Mouse (Mus musculus) MEL (cell line): ENCODE results near the gene Dhx35. TPM values are rescaled to one million over a fixed set of nuclear protein-coding genes. Genes with fewer than 3 reads are reported as not detected.

ENCODE experiments used
- DNase-seq: peaks from one replicate; pipeline ENCODE4 v3.0.0; 2011; ENCODE audit warnings: low read depth, low spot score
- H3K27ac ChIP-seq: 2 replicates; pipeline ENCODE4 v1.5.1; 2012; ENCODE audit warnings: low read depth, mild to moderate bottlenecking, control low read depth, low read length, moderate library complexity; ENCODE audit not compliant: control insufficient read depth
- H3K27me3 ChIP-seq, 2 experiments: fragments of 150-350 bp in 1 of 2; sonication (generic) in 1 of 2; 2 replicates each; pipeline ENCODE4 v1.6.1; 2012; ENCODE audit warnings: low read length in 2 of 2, mild to moderate bottlenecking in 2 of 2, improper control_type of control experiment in 1 of 2, moderate library complexity in 1 of 2; ENCODE audit not compliant: insufficient read depth in 2 of 2, control insufficient read depth in 1 of 2
- H3K36me3 ChIP-seq, 2 experiments: 2 replicates each; pipeline ENCODE4 v1.6.1; 2012 to 2014; ENCODE audit warnings: low read length in 2 of 2, improper control_type of control experiment in 1 of 2, inconsistent platforms in 1 of 2, mild to moderate bottlenecking in 1 of 2; ENCODE audit not compliant: insufficient read depth in 2 of 2, control insufficient read depth in 1 of 2
- H3K4me1 ChIP-seq, 2 experiments: fragments of 150-350 bp in 1 of 2; sonication (generic) in 1 of 2; 2 replicates each; pipeline ENCODE4 v1.6.1; 2012; ENCODE audit warnings: low read length in 2 of 2, improper control_type of control experiment in 1 of 2, mild to moderate bottlenecking in 1 of 2; ENCODE audit not compliant: insufficient read depth in 2 of 2, control insufficient read depth in 1 of 2
- H3K4me3 ChIP-seq, 2 experiments: fragments of 150-350 bp in 1 of 2; sonication (generic) in 1 of 2; 2 replicates each; pipeline ENCODE4 v1.5.1; 2012; ENCODE audit warnings: low read depth in 2 of 2, low read length in 2 of 2, mild to moderate bottlenecking in 2 of 2, moderate library complexity in 2 of 2, control low read depth in 1 of 2, improper control_type of control experiment in 1 of 2; ENCODE audit not compliant: control insufficient read depth in 1 of 2, insufficient read depth in 1 of 2
- H3K79me2 ChIP-seq: 2 replicates; pipeline ENCODE4 v1.6.1; 2012; ENCODE audit warnings: mild to moderate bottlenecking, low read length, moderate library complexity; ENCODE audit not compliant: control insufficient read depth, poor library complexity, insufficient read depth
- H3K9ac ChIP-seq: 2 replicates; pipeline ENCODE4 v1.6.1; 2012; ENCODE audit warnings: low read depth, mild to moderate bottlenecking, control low read depth, low read length, moderate library complexity; ENCODE audit not compliant: control insufficient read depth, poor library complexity, severe bottlenecking
- H3K9me3 ChIP-seq: fragments of 150-350 bp; sonication (generic); replicated peaks from 2 replicates; pipeline ENCODE4 v1.6.1; 2012; ENCODE audit warnings: mild to moderate bottlenecking, low read length, improper control_type of control experiment, moderate library complexity; ENCODE audit not compliant: insufficient read depth
- CHD2 ChIP-seq: IDR thresholded peaks from 2 replicates; pipeline ENCODE4 v1.6.1; 2011; ENCODE audit warnings: low read length, improper control_type of control experiment
- E2F4 ChIP-seq: IDR thresholded peaks from 2 replicates; pipeline ENCODE4 v1.6.1; 2011; ENCODE audit warnings: low read depth, low read length, improper control_type of control experiment, borderline replicate concordance
- EP300 ChIP-seq, 2 experiments: IDR thresholded peaks; 2 replicates each; pipeline ENCODE4 v1.6.1; 2011; ENCODE audit warnings: improper control_type of control experiment in 2 of 2, low read length in 2 of 2, low read depth in 1 of 2, mild to moderate bottlenecking in 1 of 2
- ETS1 ChIP-seq: IDR thresholded peaks from 2 replicates; pipeline ENCODE4 v1.6.1; 2012; ENCODE audit warnings: low read depth, mild to moderate bottlenecking, inconsistent platforms, low read length, improper control_type of control experiment, moderate library complexity
- GABPA ChIP-seq: IDR thresholded peaks from 2 replicates; pipeline ENCODE4 v1.6.1; 2012; ENCODE audit warnings: low read depth, mild to moderate bottlenecking, inconsistent platforms, low read length, improper control_type of control experiment, moderate library complexity
- GATA1 ChIP-seq: IDR thresholded peaks from 2 replicates; pipeline ENCODE4 v1.6.1; 2011; ENCODE audit warnings: low read depth, low read length, improper control_type of control experiment
- KAT2A ChIP-seq: conservative IDR thresholded peaks from 2 replicates; pipeline ENCODE4 v1.6.1; 2012; ENCODE audit warnings: low read depth, low read length, improper control_type of control experiment, inconsistent platforms
- MAZ ChIP-seq: IDR thresholded peaks from 2 replicates; pipeline ENCODE4 v1.6.1; 2012; ENCODE audit warnings: low read depth, mild to moderate bottlenecking, inconsistent platforms, low read length, improper control_type of control experiment
- MEF2A ChIP-seq: IDR thresholded peaks from 2 replicates; pipeline ENCODE4 v1.6.1; 2014; ENCODE audit warnings: low read depth, mild to moderate bottlenecking, inconsistent platforms, low read length, improper control_type of control experiment; ENCODE audit not compliant: poor library complexity, insufficient replicate concordance, severe bottlenecking; ENCODE audit errors: extremely low read depth
- MYC ChIP-seq: IDR thresholded peaks from 2 replicates; pipeline ENCODE4 v1.6.1; 2011; ENCODE audit warnings: low read depth, mild to moderate bottlenecking, low read length, improper control_type of control experiment, moderate library complexity
- NRF1 ChIP-seq: IDR thresholded peaks from 2 replicates; pipeline ENCODE4 v1.6.1; 2014; ENCODE audit warnings: low read depth, mild to moderate bottlenecking, inconsistent platforms, low read length, improper control_type of control experiment, moderate library complexity; ENCODE audit not compliant: poor library complexity, insufficient read depth, severe bottlenecking
- POLR2A ChIP-seq, 2 experiments: IDR thresholded peaks; 2 replicates each; pipeline ENCODE4 v1.6.1; 2011 to 2012; ENCODE audit warnings: low read length in 2 of 2, mild to moderate bottlenecking in 2 of 2, control low read depth in 1 of 2, improper control_type of control experiment in 1 of 2, low read depth in 1 of 2, moderate library complexity in 1 of 2; ENCODE audit not compliant: control insufficient read depth in 1 of 2, insufficient read depth in 1 of 2, poor library complexity in 1 of 2
- POLR2AphosphoS5 ChIP-seq: IDR thresholded peaks from 2 replicates; pipeline ENCODE4 v1.6.1; 2012; ENCODE audit warnings: low read depth, borderline replicate concordance, mild to moderate bottlenecking, inconsistent platforms, low read length, moderate library complexity, mixed read lengths
- RCOR1 ChIP-seq: IDR thresholded peaks from 2 replicates; pipeline ENCODE4 v1.6.1; 2012; ENCODE audit warnings: low read depth, mild to moderate bottlenecking, inconsistent platforms, low read length, improper control_type of control experiment
- SIN3A ChIP-seq: IDR thresholded peaks from 2 replicates; pipeline ENCODE4 v1.6.1; 2012; ENCODE audit warnings: low read length, improper control_type of control experiment, inconsistent platforms
- TAL1 ChIP-seq: IDR thresholded peaks from 2 replicates; pipeline ENCODE4 v1.6.1; 2012; ENCODE audit warnings: mild to moderate bottlenecking, inconsistent platforms, low read length, moderate library complexity, mixed read lengths
- TBP ChIP-seq: IDR thresholded peaks from 2 replicates; pipeline ENCODE4 v1.8.0; 2011; ENCODE audit warnings: low read depth, low read length, improper control_type of control experiment
- TCF12 ChIP-seq: IDR thresholded peaks from 2 replicates; pipeline ENCODE4 v1.6.1; 2014; ENCODE audit warnings: low read depth, mild to moderate bottlenecking, inconsistent platforms, low read length, improper control_type of control experiment, moderate library complexity
- USF1 ChIP-seq: IDR thresholded peaks from 2 replicates; pipeline ENCODE4 v1.6.1; 2014; ENCODE audit warnings: low read depth, mild to moderate bottlenecking, inconsistent platforms, low read length, improper control_type of control experiment, moderate library complexity
- USF2 ChIP-seq, 2 experiments: IDR thresholded peaks; 2 replicates each; pipeline ENCODE4 v1.6.1; 2011 to 2012; ENCODE audit warnings: improper control_type of control experiment in 2 of 2, low read length in 2 of 2, borderline replicate concordance in 1 of 2, inconsistent platforms in 1 of 2, low read depth in 1 of 2, mild to moderate bottlenecking in 1 of 2; ENCODE audit not compliant: insufficient read depth in 1 of 2
- ZC3H11A ChIP-seq: IDR thresholded peaks from 2 replicates; pipeline ENCODE4 v1.6.1; 2012; ENCODE audit warnings: low read depth, mild to moderate bottlenecking, inconsistent platforms, low read length, improper control_type of control experiment
- ZKSCAN1 ChIP-seq: IDR thresholded peaks from 2 replicates; pipeline ENCODE4 v1.6.1; 2012; ENCODE audit warnings: low read depth, mild to moderate bottlenecking, inconsistent platforms, low read length, improper control_type of control experiment, moderate library complexity
- ZNF384 ChIP-seq: IDR thresholded peaks from 2 replicates; pipeline ENCODE4 v1.6.1; 2012; ENCODE audit warnings: low read depth, mild to moderate bottlenecking, inconsistent platforms, low read length, improper control_type of control experiment
- polyA plus RNA-seq, 2 experiments: library from polyadenylated mRNA; stranded (reverse) in 1 of 2; unstranded in 1 of 2; fragments of >175 nt in 1 of 2; fragments of >200 nt in 1 of 2; gene quantifications; 2 replicates each; pipeline versions ENCODE4 v1.2.1 to v1.2.4; 2012; ENCODE audit warnings: low replicate concordance in 2 of 2, low read depth in 1 of 2; ENCODE audit not compliant: insufficient read length in 2 of 2, insufficient read depth in 1 of 2, missing spikeins in 1 of 2
- total RNA-seq: library from RNA; depleted of rRNA; stranded (reverse); fragments of 300-350 nt; gene quantifications from 2 replicates; pipeline ENCODE4 v1.2.3, GENCODE M21; 2012

Dhx35 gene
- total and polyA plus RNA-seq, 3 experiments = 18.5 to 23.6 TPM; not detected in 1

DNA sequence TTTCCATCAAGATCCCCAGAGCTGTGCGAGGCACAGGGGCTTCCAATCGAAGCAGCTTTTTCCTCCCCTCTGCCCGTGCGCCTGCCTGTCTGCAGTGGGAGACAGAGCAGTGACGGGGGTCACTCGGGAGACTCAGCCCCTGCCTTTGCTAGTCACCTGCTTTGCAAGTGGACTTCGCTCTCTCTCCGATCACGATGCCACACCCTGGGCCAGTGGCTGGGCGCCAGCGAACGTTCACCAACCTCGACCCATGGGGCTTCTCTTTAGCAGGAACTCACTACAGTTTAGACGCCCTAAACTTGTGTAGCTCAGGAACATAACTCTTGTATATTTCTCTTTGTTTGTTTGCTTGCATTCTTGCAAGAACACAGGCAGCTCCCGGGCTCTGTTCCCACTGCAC, 63.0 kb downstream of the Dhx35 start:
- no peaks in the 10 kb centered on the region for H3K9me3 ChIP-seq
- H3K36me3 ChIP-seq = no peaks in the 10 kb centered on the region; a peak in 1 of 4 replicates
- no peak overlapping the region for H3K4me3 ChIP-seq
- no peak overlapping the region for H3K27ac ChIP-seq
- H3K27me3 ChIP-seq = no peaks in the 10 kb centered on the region
- TF ChIP-seq NRF1 = no peak
- TF ChIP-seq MYC = no peak
- no peak for TF ChIP-seq ZC3H11A
- no peak for TF ChIP-seq KAT2A
- no peak for TF ChIP-seq TCF12
- no peak for TF ChIP-seq EP300 (IDR thresholded peaks at IDR 0.05; ENCODE audit: low read depth in 1 of 2, low read length in 2 of 2)
- no peak for TF ChIP-seq POLR2A (IDR thresholded peaks at IDR 0.05; ENCODE audit: control insufficient read depth in 1 of 2, insufficient read depth in 1 of 2, low read depth in 1 of 2, low read length in 2 of 2, poor library complexity in 1 of 2)
- TF ChIP-seq CHD2 = no peak
- TF ChIP-seq GATA1 = no peak
- TF ChIP-seq MEF2A = no peak
- no peak for TF ChIP-seq MAZ
- TF ChIP-seq E2F4 = no peak
- no peak for TF ChIP-seq USF2 (IDR thresholded peaks at IDR 0.05; ENCODE audit: borderline replicate concordance in 1 of 2, insufficient read depth in 1 of 2, low read depth in 1 of 2, low read length in 2 of 2)
- no peak for TF ChIP-seq ZKSCAN1
- no peak for TF ChIP-seq RCOR1
- no peaks in the 10 kb centered on the region for H3K79me2 ChIP-seq
- H3K4me1 ChIP-seq = no peaks in the 10 kb centered on the region
- no peak overlapping the region for H3K9ac ChIP-seq
- DNase-seq = no peak

DNA sequence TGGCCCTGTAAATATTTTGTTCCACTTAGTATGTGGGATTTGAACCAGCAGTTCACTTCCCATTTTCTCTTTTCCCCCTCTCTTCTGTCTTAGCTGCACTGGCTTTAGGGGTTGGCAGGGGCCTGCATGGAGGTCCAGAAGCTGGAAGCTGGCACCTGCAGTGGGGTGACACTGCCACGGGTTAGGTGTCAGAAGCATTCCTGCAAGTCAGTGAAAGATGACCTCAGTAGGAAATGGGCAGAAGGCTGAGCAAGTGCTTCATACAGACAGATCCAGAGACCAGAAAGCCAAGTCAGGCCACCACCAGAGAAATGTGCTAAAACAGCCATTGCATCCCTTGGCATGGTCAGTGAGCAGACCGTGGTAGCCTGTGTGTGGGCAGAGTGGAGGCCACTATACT, 66.5 kb downstream of the Dhx35 start:
- Histone ChIP-seq H3K9ac (no peak overlapping the region), H3K36me3 (no peaks in the 10 kb centered on the region; a peak in 1 of 4 replicates), H3K4me1 (no peaks in the 10 kb centered on the region), H3K79me2 (no peaks in the 10 kb centered on the region), H3K9me3 (no peaks in the 10 kb centered on the region), H3K27me3 (no peaks in the 10 kb centered on the region), H3K27ac (no peak overlapping the region), H3K4me3 (no peak overlapping the region)
- DNase-seq = no peak
- TF ChIP-seq ZNF384 (no peak), CHD2 (no peak), EP300 (IDR thresholded peaks at IDR 0.05; ENCODE audit: low read depth in 1 of 2, low read length in 2 of 2) (no peak), E2F4 (no peak), TCF12 (no peak), ETS1 (no peak), POLR2AphosphoS5 (no peak), TAL1 (no peak), TBP (no peak), USF1 (no peak), GABPA (no peak), SIN3A (no peak)
